Mouse (Mus musculus) lung, postnatal 0 days (tissue): Measurements from ENCODE around the gene Pde4c. TPM values are rescaled to one million over a fixed set of nuclear protein-coding genes. Genes with fewer than 3 reads are reported as not detected.

Experiments
- ATAC-seq: fragments of 200-750 bp; cut with Nextera tagmentation; 2 replicates; pipeline ENCODE4 v1.8.0; 2017; ENCODE audit warnings: moderate library complexity
- DNase-seq: peaks from one replicate; pipeline ENCODE4 v3.0.0-alpha.2; 2016; ENCODE audit warnings: low spot score
- H3K27ac ChIP-seq: fragments of 300-500 bp; sonication (generic); 2 replicates; pipeline ENCODE4 v1.5.1; 2014; ENCODE audit warnings: antibody characterized with exemption, mild to moderate bottlenecking, low read length, mixed read lengths
- H3K27me3 ChIP-seq: fragments of 300-500 bp; sonication (generic); replicated peaks from 2 replicates; pipeline ENCODE4 v1.6.1; 2014; ENCODE audit warnings: low read length, mixed read lengths; ENCODE audit not compliant: insufficient read depth
- H3K36me3 ChIP-seq: fragments of 300-500 bp; sonication (generic); 2 replicates; pipeline ENCODE4 v1.6.1; 2014; ENCODE audit warnings: low read length, mixed read lengths; ENCODE audit not compliant: insufficient read depth
- H3K4me1 ChIP-seq: fragments of 300-500 bp; sonication (generic); 2 replicates; pipeline ENCODE4 v1.6.1; 2014; ENCODE audit warnings: antibody characterized with exemption, low read depth, low read length, mixed read lengths; ENCODE audit not compliant: insufficient read depth
- H3K4me2 ChIP-seq: fragments of 300-500 bp; sonication (generic); replicated peaks from 2 replicates; pipeline ENCODE4 v1.6.1; 2014; ENCODE audit warnings: low read depth, mild to moderate bottlenecking, low read length, moderate library complexity, mixed read lengths
- H3K4me3 ChIP-seq: fragments of 300-500 bp; sonication (generic); 2 replicates; pipeline ENCODE4 v1.5.1; 2014; ENCODE audit warnings: low read depth, low read length
- H3K9ac ChIP-seq: fragments of 300-500 bp; sonication (generic); replicated peaks from 2 replicates; pipeline ENCODE4 v1.6.1; 2014; ENCODE audit warnings: low read depth, mild to moderate bottlenecking
- H3K9me3 ChIP-seq: fragments of 300-500 bp; sonication (generic); 2 replicates; pipeline ENCODE4 v1.6.1; 2016; ENCODE audit warnings: low read length, mixed read lengths
- CTCF ChIP-seq: IDR thresholded peaks from 2 replicates; pipeline ENCODE4 v1.5.1; 2016; ENCODE audit warnings: antibody characterized with exemption, mild to moderate bottlenecking
- EP300 ChIP-seq: IDR thresholded peaks from 2 replicates; pipeline ENCODE4 v1.6.1; 2016; ENCODE audit warnings: antibody characterized with exemption, mild to moderate bottlenecking, control low read depth
- WGBS: fragments of 180-500 bp; shearing (Covaris S2); extraction: QIAGEN DNeasy Blood & Tissue Kit; methylation state at CpG from one replicate; pipeline ENCODE4 v1.1.7; 2014; 5-methylcytosine and 5-hydroxymethylcytosine counted together
- polyA plus RNA-seq: library from polyadenylated mRNA; unstranded; fragments of >200 nt; fragmentation: Nextera tagmentation; extraction: Ambion mirVana; gene quantifications from 2 replicates; pipeline ENCODE4 v1.2.1, GENCODE M21; 2015

The Pde4c gene
- polyA plus RNA-seq, 1 experiment from 2014 or later: 2.0 TPM

DNA sequence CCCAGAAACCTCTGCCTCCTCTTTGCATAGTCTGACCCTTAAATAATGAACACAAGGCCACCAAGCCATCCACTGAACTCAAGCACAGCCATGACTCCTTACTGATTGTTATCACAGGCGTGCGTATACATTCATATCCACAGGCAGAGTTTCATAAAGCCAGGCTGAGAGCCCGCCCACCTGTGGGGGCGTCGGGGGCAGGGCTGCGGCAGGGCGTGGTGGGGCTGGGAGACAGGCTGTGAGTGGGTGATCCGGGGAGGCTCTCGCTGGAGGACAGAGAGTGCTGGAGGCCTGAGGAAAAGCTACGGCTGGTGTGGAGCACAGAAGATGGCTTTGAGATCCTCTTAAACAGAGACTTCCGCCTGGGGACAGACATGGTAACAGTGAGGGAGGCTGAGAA lies 56.6 kb downstream of the Pde4c start:
- Histone ChIP-seq H3K4me1 (peaks cover 10% of the 10 kb centered on the region; the same call in 1 of the 2 replicates), H3K4me2 (no peak overlapping the region), H3K27ac (no peak overlapping the region), H3K9ac (no peak overlapping the region), H3K27me3 (no peaks in the 10 kb centered on the region), H3K36me3 (peaks cover 24% of the 10 kb centered on the region), H3K9me3 (no peaks in the 10 kb centered on the region), H3K4me3 (no peak overlapping the region)
- no peak for TF ChIP-seq CTCF
- no peak for TF ChIP-seq EP300
- WGBS: 63% methylated on average over 11 of the region's 11 CpGs
- DNase-seq: no peak
- no peak for ATAC-seq

DNA sequence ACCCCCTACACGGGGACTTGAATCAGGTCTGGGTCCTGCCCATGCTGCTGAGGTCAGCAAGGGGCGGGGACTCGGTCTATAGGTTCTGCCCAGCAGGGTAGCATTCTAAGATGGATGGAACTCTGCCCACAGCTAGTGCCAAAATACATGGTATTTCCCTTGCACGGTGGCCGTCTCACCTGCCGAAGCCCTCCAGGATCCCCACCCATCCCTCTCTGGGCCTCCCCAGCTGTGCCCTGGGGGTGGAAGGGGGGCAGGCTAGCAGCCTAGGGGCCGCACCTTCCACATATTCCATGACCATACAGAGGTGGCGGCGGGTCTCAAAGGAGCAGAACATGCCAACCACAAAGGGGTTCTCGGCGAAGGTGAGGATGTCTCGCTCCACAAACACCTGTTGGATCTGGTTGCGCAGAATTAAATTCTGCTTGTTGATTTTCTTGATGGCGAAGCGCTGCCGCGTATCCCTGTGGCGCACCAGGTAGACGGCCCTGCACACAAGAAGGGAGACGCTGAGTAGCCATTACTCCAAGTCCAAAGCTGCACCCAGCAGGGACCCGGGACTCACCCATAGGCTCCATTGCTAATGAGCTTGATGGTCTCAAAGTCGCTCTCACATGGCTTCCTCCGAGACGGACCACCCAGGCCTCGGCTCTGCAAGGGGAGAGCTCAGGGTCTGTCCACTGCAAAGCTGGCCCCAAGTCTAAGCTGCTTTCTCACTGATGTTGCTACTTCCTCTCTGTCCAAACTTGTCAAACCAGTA lies 63.0 kb downstream of the Pde4c start:
- Histone ChIP-seq H3K9me3 (no peaks in the 10 kb centered on the region), H3K4me1 (peaks cover 5% of the 10 kb centered on the region), H3K27me3 (no peaks in the 10 kb centered on the region), H3K9ac (no peak overlapping the region), H3K27ac (no peak overlapping the region), H3K36me3 (peaks cover 17% of the 10 kb centered on the region), H3K4me3 (no peak overlapping the region), H3K4me2 (no peak overlapping the region)
- TF ChIP-seq EP300 (no peak), CTCF (no peak)
- 90% methylated on average over 25 of the region's 25 CpGs for WGBS
- DNase-seq (no peak), ATAC-seq (no peak)

- ATAC-seq: no peak
- no peak overlapping the region for H3K9ac ChIP-seq
Measured at GRCm38 (mm10) chr8:70787051-70787445, 63.5 kb downstream of the Pde4c start.

DNA sequence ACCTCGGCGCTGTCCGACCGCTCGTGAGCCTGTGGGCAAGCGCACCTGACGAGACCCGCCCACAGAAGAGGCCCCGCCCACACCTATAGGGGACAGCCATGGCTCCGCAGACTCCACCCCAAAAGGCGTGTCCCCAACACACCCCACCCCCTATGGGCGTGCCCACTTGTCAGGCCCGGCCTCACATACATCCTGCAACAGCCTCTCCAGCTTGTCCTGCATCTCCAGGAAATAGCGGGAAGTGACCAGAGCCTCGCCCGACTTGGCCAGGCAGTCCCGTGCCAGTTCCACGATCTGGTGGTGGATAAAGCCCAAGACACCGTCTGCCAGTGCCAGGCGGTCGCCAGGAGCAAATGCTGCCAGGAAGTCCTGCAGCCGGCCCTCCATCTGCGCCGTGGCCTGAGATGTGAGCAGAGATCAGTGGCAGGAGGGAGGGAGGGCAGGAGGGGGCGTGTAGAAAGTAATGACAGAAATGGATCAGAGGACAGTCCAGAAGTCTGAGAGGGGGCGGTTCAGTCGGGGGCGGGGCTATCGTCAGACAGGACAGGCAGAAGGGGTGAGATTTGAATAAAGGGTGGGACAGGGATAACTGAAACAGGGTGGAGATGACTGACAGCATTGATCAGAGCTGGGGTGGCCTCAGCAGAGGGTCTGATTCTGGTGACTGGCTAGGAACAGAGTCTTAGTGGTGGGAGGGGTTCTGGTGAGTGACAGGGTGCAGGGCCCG lies 64.6 kb downstream of the Pde4c start:
- H3K9ac ChIP-seq: no peak overlapping the region
- no peak overlapping the region; the same call in 1 of the 2 replicates for H3K4me2 ChIP-seq
- peaks cover 18% of the 10 kb centered on the region for H3K4me1 ChIP-seq
- H3K9me3 ChIP-seq: no peaks in the 10 kb centered on the region
- WGBS: 31% methylated on average over 28 of the region's 30 CpGs
- H3K27me3 ChIP-seq: no peaks in the 10 kb centered on the region
- peak; percentile 25 for ATAC-seq
- TF ChIP-seq CTCF (no peak), EP300 (no peak)
- no peak overlapping the region for H3K27ac ChIP-seq
- peaks cover 14% of the 10 kb centered on the region for H3K36me3 ChIP-seq
- no peak overlapping the region for H3K4me3 ChIP-seq
- DNase-seq: peak; percentile 76

More at GRCm38 (mm10) chr8:70787051-70787445, 63.5 kb downstream of the Pde4c start:
- TF ChIP-seq CTCF: no peak
- TF ChIP-seq EP300: no peak
- Histone ChIP-seq H3K4me2 (no peak overlapping the region), H3K4me3 (no peak overlapping the region), H3K27ac (no peak overlapping the region), H3K9me3 (no peaks in the 10 kb centered on the region), H3K4me1 (peaks cover 11% of the 10 kb centered on the region), H3K36me3 (peaks cover 17% of the 10 kb centered on the region), H3K27me3 (no peaks in the 10 kb centered on the region)
- WGBS: 84% methylated on average over 3 of the region's 3 CpGs
- DNase-seq: no peak

DNA sequence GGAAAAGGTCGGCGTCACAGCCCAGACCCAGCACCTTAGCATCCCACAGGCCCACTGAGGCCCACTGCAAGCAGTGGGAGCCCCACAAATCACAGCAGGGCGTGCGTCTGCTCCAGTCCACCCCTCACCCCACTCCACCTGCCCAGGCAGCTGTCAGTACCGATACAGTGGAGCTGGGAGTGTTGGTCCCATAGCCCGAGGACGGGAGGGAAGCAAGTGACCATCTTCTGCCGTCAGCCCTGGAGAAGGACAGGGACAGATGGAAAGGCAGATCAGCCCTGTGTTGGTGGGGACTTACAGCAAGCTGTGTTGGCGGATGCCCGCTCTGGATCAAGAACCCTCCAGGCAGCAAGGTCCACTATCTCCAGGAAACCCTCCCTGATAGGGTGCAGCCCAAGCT lies 65.5 kb downstream of the Pde4c start:
- H3K4me3 ChIP-seq: no peak overlapping the region
- WGBS: 79% methylated on average over 10 of the region's 10 CpGs
- no peak overlapping the region for H3K4me2 ChIP-seq
- TF ChIP-seq CTCF (no peak), EP300 (no peak)
- ATAC-seq (no peak), DNase-seq (no peak)
- no peak overlapping the region for H3K9ac ChIP-seq
- peaks cover 20% of the 10 kb centered on the region for H3K4me1 ChIP-seq
- H3K9me3 ChIP-seq: no peaks in the 10 kb centered on the region
- H3K27me3 ChIP-seq: no peaks in the 10 kb centered on the region
- H3K27ac ChIP-seq: no peak overlapping the region
- H3K36me3 ChIP-seq: peaks cover 13% of the 10 kb centered on the region

- Histone ChIP-seq H3K4me2 (peak overlapping the region; percentile 89), H3K4me1 (peaks cover 20% of the 10 kb centered on the region), H3K27ac (no peak overlapping the region), H3K4me3 (no peak overlapping the region), H3K9ac (peak overlapping the region; percentile 23; the same call in 1 of the 2 replicates), H3K36me3 (peaks cover 3% of the 10 kb centered on the region), H3K27me3 (no peaks in the 10 kb centered on the region), H3K9me3 (no peaks in the 10 kb centered on the region)
- DNase-seq (no peak), ATAC-seq (no peak)
- TF ChIP-seq CTCF: no peak
- no peak for TF ChIP-seq EP300
- 53% methylated on average over 8 of the region's 8 CpGs for WGBS
Measured at GRCm38 (mm10) chr8:70790846-70791245, 67.3 kb downstream of the Pde4c start.
